Mouse (Mus musculus) neural tube, embryonic 12.5 days (tissue): ENCODE data around the gene 3830403N18Rik. TPM values are rescaled to one million over a fixed set of nuclear protein-coding genes. Genes with fewer than 3 reads are reported as not detected.
"Not testable (repeated sequence)": the region's sequence is repeated elsewhere in the genome, so short reads cannot be mapped to it uniquely, and the experiment has no call there.

Experiments
- ATAC-seq: fragments of 200-750 bp; cut with Nextera tagmentation; 2 replicates; pipeline ENCODE4 v1.8.0; 2017; ENCODE audit warnings: low read depth, mild to moderate bottlenecking, moderate TSS enrichment, moderate library complexity; ENCODE audit not compliant: low FRiP score
- H3K27ac ChIP-seq: fragments of 300-500 bp; sonication (generic); 2 replicates; pipeline ENCODE4 v1.5.1; 2016
- H3K27me3 ChIP-seq: fragments of 300-500 bp; sonication (generic); replicated peaks from 2 replicates; pipeline ENCODE4 v1.6.1; 2016; ENCODE audit warnings: mild to moderate bottlenecking
- H3K36me3 ChIP-seq: fragments of 300-500 bp; sonication (generic); 2 replicates; pipeline ENCODE4 v1.6.1; 2016; ENCODE audit warnings: mild to moderate bottlenecking
- H3K4me1 ChIP-seq: fragments of 300-500 bp; sonication (generic); 2 replicates; pipeline ENCODE4 v1.6.1; 2016
- H3K4me2 ChIP-seq: fragments of 300-500 bp; sonication (generic); replicated peaks from 2 replicates; pipeline ENCODE4 v1.6.1; 2016; ENCODE audit warnings: mild to moderate bottlenecking
- H3K4me3 ChIP-seq: fragments of 300-500 bp; sonication (generic); 2 replicates; pipeline ENCODE4 v1.5.1; 2016
- H3K9ac ChIP-seq: fragments of 300-500 bp; sonication (generic); 2 replicates; pipeline ENCODE4 v1.6.1; 2016; ENCODE audit warnings: mild to moderate bottlenecking
- H3K9me3 ChIP-seq: fragments of 300-500 bp; sonication (generic); 2 replicates; pipeline ENCODE4 v1.6.1; 2016; ENCODE audit warnings: mild to moderate bottlenecking
- WGBS: fragments of 180-500 bp; shearing (Covaris S2); methylation state at CpG from one replicate; pipeline ENCODE4 v1.1.7; 2016; 5-methylcytosine and 5-hydroxymethylcytosine counted together
- polyA plus RNA-seq: library from polyadenylated mRNA; unstranded; fragments of >200 nt; fragmentation: Nextera tagmentation; extraction: Ambion mirVana; gene quantifications from 2 replicates; pipeline ENCODE4 v1.2.1, GENCODE M21; 2016

Gene 3830403N18Rik
- 0.38 and 0.79 TPM in 2 replicates for polyA plus RNA-seq

GRCm38 (mm10) chrX:56136336-56136909 is at the start of gene 3830403N18Rik:
3830403N18Rik (plus strand) TSS chrX:56136572.
- not testable (repeated sequence) for H3K36me3 ChIP-seq, H3K9me3 ChIP-seq, H3K4me3 ChIP-seq, H3K4me2 ChIP-seq, ATAC-seq, H3K27me3 ChIP-seq, H3K27ac ChIP-seq, H3K9ac ChIP-seq, H3K4me1 ChIP-seq
- WGBS = 85% methylated on average over 12 of the region's 15 CpGs

- ATAC-seq = peak; percentile 65; the same call in 1 of the 2 replicates
- Histone ChIP-seq H3K4me3 (no peak overlapping the region), H3K27ac (no peak overlapping the region), H3K36me3 (no peaks in the 10 kb centered on the region), H3K9ac (no peak overlapping the region), H3K4me1 (no peaks in the 10 kb centered on the region), H3K27me3 (no peaks in the 10 kb centered on the region), H3K9me3 (no peaks in the 10 kb centered on the region), H3K4me2 (no peak overlapping the region)
- WGBS = 90% methylated on average over 2 of the region's 2 CpGs
Observed at GRCm38 (mm10) chrX:56151396-56151795, 15.0 kb downstream of the 3830403N18Rik start.

GRCm38 (mm10) chrX:56186449-56186848 is 50.1 kb downstream of the 3830403N18Rik start:
- H3K4me1 ChIP-seq, H3K36me3 ChIP-seq, H3K27me3 ChIP-seq, H3K4me3 ChIP-seq, H3K4me2 ChIP-seq, H3K27ac ChIP-seq, H3K9me3 ChIP-seq, ATAC-seq, H3K9ac ChIP-seq: not testable (repeated sequence)
- no CpG with 5 or more reads among the region's 1 CpGs for WGBS

Other genes starting within 250 kb of the 3830403N18Rik start
- gene Gm773, start 76.3 kb downstream of the 3830403N18Rik start, polyA plus RNA-seq = not detected in 2 replicates
- 4.4 and 5.6 TPM in 2 replicates for gene Zfp449, start 209.8 kb downstream of the 3830403N18Rik start, polyA plus RNA-seq
- 8.4 and 9.5 TPM in 2 replicates for gene Smim10l2a, start 238.0 kb downstream of the 3830403N18Rik start, polyA plus RNA-seq